Mouse (Mus musculus): ENCODE results near the gene Camk1d.
"Not testable (repeated sequence)": the region's sequence is repeated elsewhere in the genome, so short reads cannot be mapped to it uniquely, and the experiment has no call there.

Gene Camk1d

GRCm38 (mm10) chr2:5572314-5573006 is 141.9 kb downstream of the Camk1d start:
- DNase-seq (ENCODE audit: low spot score in 2 of 2) = no peak

DNA sequence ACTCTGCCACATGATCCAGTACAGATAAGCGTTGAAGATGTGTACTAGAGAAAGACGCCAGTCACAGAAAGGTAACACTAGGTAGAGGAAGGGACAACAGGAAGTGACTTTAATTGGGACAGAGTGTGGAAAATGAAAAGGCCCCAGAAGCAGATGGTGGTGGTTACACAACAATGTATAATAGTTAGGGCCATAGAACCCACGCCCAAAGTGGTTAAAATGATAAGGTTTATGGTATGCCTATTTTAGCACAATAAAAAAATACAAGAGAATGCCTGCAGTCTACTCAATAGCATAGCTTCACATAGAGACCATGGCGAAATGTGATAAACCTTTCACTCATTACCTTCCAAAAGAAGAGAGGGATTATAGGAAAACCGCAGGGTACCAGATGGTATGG is 147.7 kb downstream of the Camk1d start:
- no peak for DNase-seq (ENCODE audit: low spot score in 2 of 2)

DNA sequence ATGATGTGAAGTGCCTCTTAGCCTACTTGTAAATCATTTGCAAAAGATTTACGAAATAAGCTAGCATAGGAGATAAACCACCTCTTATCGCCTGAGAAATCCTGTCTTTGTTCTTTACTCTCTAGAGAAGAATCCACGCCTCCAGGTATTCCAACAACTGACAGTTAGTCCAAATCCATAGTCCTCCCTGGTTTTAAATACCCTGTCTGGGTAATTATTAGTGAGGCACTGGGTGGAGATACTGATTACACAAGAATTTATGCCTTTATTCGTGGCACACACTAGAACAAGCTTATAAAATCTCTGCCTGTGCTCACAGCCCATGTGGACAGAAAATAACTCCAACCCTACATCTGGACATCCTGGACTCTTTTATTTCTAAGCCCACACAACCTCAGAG is 150.6 kb downstream of the Camk1d start:
- DNase-seq (ENCODE audit: low spot score in 2 of 2) = no peak

DNA sequence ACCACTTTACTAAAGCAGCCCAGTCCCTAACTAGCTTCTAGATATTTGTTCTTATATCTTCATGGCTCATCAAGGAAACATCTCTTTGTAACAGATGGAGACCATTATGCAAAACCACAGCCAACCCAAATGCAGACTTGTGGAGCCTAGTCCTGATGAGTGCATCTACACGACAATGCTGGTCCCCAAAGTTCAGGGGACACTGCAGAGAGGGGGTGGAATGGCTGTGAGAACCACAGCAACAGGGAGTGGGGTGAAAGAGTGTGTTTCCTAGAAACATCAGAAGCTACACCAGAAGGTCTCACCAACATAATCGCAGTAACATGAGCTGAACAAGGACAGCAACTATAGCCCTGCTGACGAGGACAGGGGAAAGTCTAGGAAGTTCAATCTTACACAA is 152.9 kb downstream of the Camk1d start:
- DNase-seq (ENCODE audit: low spot score in 2 of 2) = no peak

GRCm38 (mm10) chr2:5553264-5553663 is 161.1 kb downstream of the Camk1d start:
- no peak for DNase-seq (ENCODE audit: low spot score in 2 of 2)

GRCm38 (mm10) chr2:5551758-5552255 is 162.5 kb downstream of the Camk1d start:
- DNase-seq (ENCODE audit: low spot score in 2 of 2) = no peak

DNA sequence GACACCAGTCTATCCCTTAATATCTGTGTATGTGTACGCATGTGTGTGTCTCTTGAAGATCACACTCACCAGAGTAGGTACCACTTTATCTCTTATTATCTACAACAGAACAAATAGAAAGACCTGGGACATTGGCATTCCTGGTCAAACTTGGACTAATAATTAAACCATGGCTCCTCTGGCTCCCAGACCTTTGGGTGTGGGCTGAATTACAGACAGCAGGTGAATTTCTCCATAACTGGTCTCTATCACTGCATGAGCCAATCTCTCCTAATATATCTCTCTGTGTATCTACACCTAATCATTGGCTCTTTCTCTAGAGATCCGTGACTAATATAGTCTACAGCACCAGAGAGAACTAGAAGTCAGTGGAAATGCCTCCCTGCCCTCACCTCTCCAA is 165.0 kb downstream of the Camk1d start:
- DNase-seq (ENCODE audit: low spot score in 2 of 2) = no peak

- DNase-seq (ENCODE audit: low spot score in 2 of 2) = no peak
These were observed 165.4 kb downstream of the Camk1d start for GRCm38 (mm10) chr2:5548872-5549271.

- no peak for DNase-seq (ENCODE audit: low spot score in 2 of 2)
These were observed 173.4 kb downstream of the Camk1d start for GRCm38 (mm10) chr2:5540870-5541269.

GRCm38 (mm10) chr2:5539894-5540293 is 174.4 kb downstream of the Camk1d start:
- DNase-seq (ENCODE audit: low spot score in 2 of 2) = not testable (repeated sequence)

DNA sequence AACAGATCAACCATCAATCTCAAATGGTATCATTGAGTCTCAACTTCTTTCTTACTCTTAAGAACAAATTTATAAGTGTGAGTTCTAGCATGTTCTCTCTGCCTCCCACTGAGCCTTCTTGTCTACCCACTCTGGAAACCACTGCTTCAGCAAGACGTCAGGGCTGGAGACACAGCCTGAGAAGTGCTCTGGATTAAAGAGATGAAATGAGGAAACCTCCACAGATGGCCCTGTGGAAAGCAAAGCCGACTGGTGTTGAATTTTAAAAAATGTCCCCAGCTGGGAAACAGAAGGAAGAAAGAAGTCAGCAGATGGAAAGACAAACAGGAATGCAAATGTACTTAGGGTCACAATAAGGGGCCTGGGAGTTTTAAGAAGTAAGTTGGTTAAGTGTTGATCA is 180.4 kb downstream of the Camk1d start:
- DNase-seq (ENCODE audit: low spot score in 2 of 2) = no peak

- no peak for DNase-seq (ENCODE audit: low spot score in 2 of 2)
These were observed 184.3 kb downstream of the Camk1d start for GRCm38 (mm10) chr2:5529992-5530391.

- DNase-seq (ENCODE audit: low spot score in 2 of 2) = no peak
These were observed 195.1 kb downstream of the Camk1d start for GRCm38 (mm10) chr2:5519221-5519669.

- no peak for DNase-seq (ENCODE audit: low spot score in 2 of 2)
These were observed 199.2 kb downstream of the Camk1d start for GRCm38 (mm10) chr2:5515106-5515505.

- no peak for DNase-seq (ENCODE audit: low spot score in 2 of 2)
These were observed 200.2 kb downstream of the Camk1d start for GRCm38 (mm10) chr2:5514095-5514494.

DNA sequence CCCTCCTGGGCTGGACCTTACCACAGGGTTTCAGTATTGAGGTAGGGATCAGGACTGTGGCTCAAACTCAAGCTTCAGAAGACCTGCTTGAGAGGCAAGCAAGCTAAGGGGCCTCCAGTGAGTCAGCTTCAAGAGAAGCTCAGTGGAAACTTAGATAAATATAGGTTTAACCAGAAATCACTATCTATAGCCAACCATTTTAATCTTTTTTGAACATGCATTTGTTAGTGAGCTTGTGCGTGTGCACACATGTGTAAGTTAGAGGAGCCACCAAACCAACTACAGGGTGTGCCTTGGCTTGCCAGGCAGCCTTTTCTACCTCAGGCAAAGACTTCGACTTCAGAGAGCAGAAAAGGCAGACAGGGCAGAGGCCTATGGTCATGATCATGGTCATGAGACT is 200.7 kb downstream of the Camk1d start:
- DNase-seq (ENCODE audit: low spot score in 2 of 2) = no peak

- no peak for DNase-seq (ENCODE audit: low spot score in 2 of 2)
These were observed 204.3 kb downstream of the Camk1d start for GRCm38 (mm10) chr2:5510042-5510441.

DNA sequence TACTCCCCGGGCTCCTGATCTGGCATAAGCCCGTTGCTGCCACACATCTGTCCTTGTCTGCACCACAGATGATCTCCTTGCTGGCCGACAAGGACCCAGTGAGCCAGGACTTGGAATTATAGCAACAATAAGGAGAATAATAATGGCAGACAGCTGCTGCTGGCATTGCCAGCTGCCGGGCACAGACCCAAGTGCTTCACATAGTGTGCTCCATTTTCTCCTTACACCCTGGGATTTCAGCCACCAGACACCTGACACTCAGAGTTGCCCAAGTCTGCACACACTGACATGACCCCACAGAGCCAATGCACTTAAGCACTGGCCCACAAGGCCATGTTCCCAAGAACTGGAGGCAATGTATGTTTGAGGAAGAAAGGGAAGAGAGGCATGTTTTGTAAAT is 214.7 kb downstream of the Camk1d start:
- no peak for DNase-seq (ENCODE audit: low spot score in 2 of 2)

DNA sequence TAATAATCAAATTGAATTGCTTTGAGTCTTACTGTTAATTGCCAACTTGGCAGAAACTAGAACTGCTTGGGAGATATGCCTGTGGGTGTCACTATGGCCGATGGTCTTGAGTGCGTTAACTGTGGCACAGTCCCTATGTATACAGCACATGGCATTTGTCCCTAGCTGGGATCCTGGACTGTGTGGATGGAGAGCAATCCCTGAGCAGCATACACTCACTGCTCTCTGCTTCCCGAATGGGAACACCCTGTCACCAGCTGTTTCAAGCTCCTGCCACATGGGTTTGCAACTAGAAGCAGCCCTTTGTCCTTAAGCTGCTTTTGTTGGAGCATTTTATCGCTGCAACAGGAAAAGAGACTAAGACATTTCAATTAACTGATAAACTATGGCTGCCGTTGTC is 224.4 kb downstream of the Camk1d start:
- no peak for DNase-seq (ENCODE audit: low spot score in 2 of 2)

DNA sequence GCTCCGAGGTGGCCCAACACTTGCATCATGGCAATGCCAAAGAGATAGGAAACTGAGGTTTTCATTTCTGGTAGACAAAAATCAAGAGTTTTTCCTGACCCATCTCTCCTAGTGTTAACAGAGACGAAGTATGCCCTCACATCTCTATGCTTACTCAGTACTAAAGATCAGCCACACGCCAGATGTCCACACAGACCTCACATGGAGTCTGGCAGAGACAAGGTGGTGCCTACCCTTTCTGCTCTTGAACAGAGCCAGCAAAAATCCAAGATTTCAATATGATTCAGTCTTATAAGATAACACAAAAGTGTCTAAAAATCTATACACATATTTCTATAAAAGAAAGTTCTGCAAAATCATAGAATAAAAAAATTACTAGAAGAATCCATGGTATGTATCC is 227.0 kb downstream of the Camk1d start:
- DNase-seq (ENCODE audit: low spot score in 2 of 2) = no peak

GRCm38 (mm10) chr2:5486663-5487062 is 227.7 kb downstream of the Camk1d start:
- no peak for DNase-seq (ENCODE audit: low spot score in 2 of 2)

- DNase-seq (ENCODE audit: low spot score in 2 of 2) = no peak
These were observed 228.5 kb downstream of the Camk1d start for GRCm38 (mm10) chr2:5485786-5486185.

DNA sequence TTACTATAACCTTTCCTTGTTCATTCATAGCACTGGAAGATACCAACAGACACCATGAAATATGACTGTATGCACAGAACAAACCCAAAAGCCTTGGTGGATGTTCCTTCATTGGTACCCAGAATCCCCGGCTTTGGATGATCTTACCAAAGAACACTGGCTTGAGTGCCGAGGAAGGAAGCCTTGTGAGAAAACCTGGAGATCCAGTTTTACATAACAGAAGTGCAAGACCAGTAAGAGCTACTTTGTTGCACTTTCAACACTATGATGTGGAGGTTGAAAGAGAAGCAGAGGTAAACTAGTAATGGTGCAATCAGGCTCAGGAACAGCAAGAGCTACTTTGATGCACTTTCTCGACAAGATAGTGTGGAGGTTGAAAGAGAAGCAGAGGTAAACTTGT is 234.4 kb downstream of the Camk1d start:
- no peak for DNase-seq (ENCODE audit: low spot score in 2 of 2)

DNA sequence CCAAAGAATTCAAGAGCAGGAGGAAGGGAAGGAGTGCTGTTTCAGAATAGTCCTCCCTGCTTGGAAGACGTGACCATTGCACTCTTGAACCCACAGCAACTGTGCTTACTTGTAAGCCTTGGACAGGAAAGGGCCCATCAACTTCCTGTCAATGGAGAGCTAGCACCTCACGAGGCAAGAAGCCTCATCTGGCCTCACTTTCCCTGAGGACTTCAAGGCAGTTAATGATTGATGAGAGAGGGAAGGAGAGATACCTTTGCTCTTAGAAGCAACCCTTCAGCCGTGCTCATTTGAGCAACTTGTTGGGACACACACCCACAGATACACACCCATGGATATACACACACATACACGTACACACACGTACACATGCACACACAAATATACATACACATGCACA is 235.6 kb downstream of the Camk1d start:
- no peak for DNase-seq (ENCODE audit: low spot score in 2 of 2)

Data from thymus, postnatal 10 days (tissue).